Mouse (Mus musculus): ENCODE measurements around the gene Dhodh. TPM values are rescaled to one million over a fixed set of nuclear protein-coding genes. Genes with fewer than 3 reads are reported as not detected.

Gene Dhodh
- polyA plus RNA-seq (2017; shearing (Covaris generic)): 10 to 100 TPM; 22.5 to 33.6 TPM

GRCm38 (mm10) chr8:109608271-109609152, at the start of gene Dhodh:
Gene Dhodh (minus strand): TSS chr8:109608673.

GRCm38 (mm10) chr8:109614243-109615210, 6.1 kb upstream of the Dhodh start, which contains the start of gene Pkd1l3:
Gene Pkd1l3 (plus strand): TSS chr8:109614517.

GRCm38 (mm10) chr8:109578900-109579301, 29.6 kb downstream of the Dhodh start, which contains the start of gene Hp:
Gene Hp (minus strand): TSS chr8:109579172.

GRCm38 (mm10) chr8:109565498-109566333, 42.8 kb downstream of the Dhodh start, which contains the start of the genes Dhx38 and Txnl4b:
Gene Dhx38 (minus strand): TSS chr8:109565861.
Gene Txnl4b (plus strand): TSS chr8:109565892.

Other genes with a start within 250 kb of the Dhodh start
- gene Pmfbp1, start 114.6 kb downstream of the Dhodh start, polyA plus RNA-seq (2017; shearing (Covaris generic)): under 1 TPM in 1 of 2 experiments, not detected in 1; 0.10 TPM
- gene Dhx38, start 42.8 kb downstream of the Dhodh start, polyA plus RNA-seq (2017; shearing (Covaris generic)): 10 to 100 TPM; 13.5 to 23.9 TPM
- 1 to 10 TPM; 4.3 to 5.0 TPM for gene Txnl4b, start 42.8 kb downstream of the Dhodh start, polyA plus RNA-seq (2017; shearing (Covaris generic))
- gene Hp, start 29.5 kb downstream of the Dhodh start, polyA plus RNA-seq (2017; shearing (Covaris generic)): under 1 TPM in 1 of 2 experiments, not detected in 1; 0.24 TPM
- 1 to 10 TPM in 1 of 2 experiments, under 1 TPM in 1; 0.81 to 1.4 TPM for gene Pkd1l3, start 5.8 kb upstream of the Dhodh start, polyA plus RNA-seq (2017; shearing (Covaris generic))
- 100 to 1,000 TPM; 110 to 140 TPM for gene Ist1, start 84.6 kb upstream of the Dhodh start, polyA plus RNA-seq (2017; shearing (Covaris generic))
- gene Zfp821, start 96.9 kb upstream of the Dhodh start, polyA plus RNA-seq (2017; shearing (Covaris generic)): 10 to 100 TPM in 1 of 2 experiments, 1 to 10 TPM in 1; 9.9 to 11.4 TPM
- gene Atxn1l, start 129.1 kb upstream of the Dhodh start, polyA plus RNA-seq (2017; shearing (Covaris generic)): 1 to 10 TPM; 2.5 to 2.6 TPM
- 10 to 100 TPM; 39.3 to 51.7 TPM for gene Ap1g1, start 169.9 kb upstream of the Dhodh start, polyA plus RNA-seq (2017; shearing (Covaris generic))